Mouse (Mus musculus): Measurements from ENCODE around the gene Hook2.
A peak's percentile ranks its signal among the peaks of the same experiment; 100 is the strongest.

Gene Hook2

GRCm38 (mm10) chr8:84990349-84990748 lies at the start of gene Hook2:
Gene Hook2, plus strand, starts transcription at chr8:84990603.
- DNase-seq (ENCODE audit: low read depth), result peak; percentile 99

- no peak for DNase-seq (ENCODE audit: low read depth)
Observed at GRCm38 (mm10) chr8:84943699-84944098, 46.7 kb upstream of the Hook2 start.

GRCm38 (mm10) chr8:84944478-84945160 lies 45.8 kb upstream of the Hook2 start:
- DNase-seq (ENCODE audit: low read depth), result peak; percentile 55

- DNase-seq (ENCODE audit: low read depth), result no peak
Observed at GRCm38 (mm10) chr8:84945235-84945632, 45.2 kb upstream of the Hook2 start.

- DNase-seq (ENCODE audit: low read depth), result no peak
Observed at GRCm38 (mm10) chr8:84945633-84946527, 44.5 kb upstream of the Hook2 start.

- peak; percentile 19 for DNase-seq (ENCODE audit: low read depth)
Observed at GRCm38 (mm10) chr8:84946528-84947240, 43.7 kb upstream of the Hook2 start, which contains the start of gene Rtbdn. Gene Rtbdn, plus strand, starts transcription at chr8:84946991.

- DNase-seq (ENCODE audit: low read depth), result peak; percentile 60
Observed at GRCm38 (mm10) chr8:84947241-84947545, 43.2 kb upstream of the Hook2 start.

GRCm38 (mm10) chr8:84949753-84950152 lies 40.6 kb upstream of the Hook2 start:
- no peak for DNase-seq (ENCODE audit: low read depth)

- peak; percentile 44 for DNase-seq (ENCODE audit: low read depth)
Observed at GRCm38 (mm10) chr8:84952612-84953255, 37.7 kb upstream of the Hook2 start.

GRCm38 (mm10) chr8:84956768-84957167 lies 33.6 kb upstream of the Hook2 start:
- peak; percentile 84 for DNase-seq (ENCODE audit: low read depth)

GRCm38 (mm10) chr8:84959811-84960210 lies 30.6 kb upstream of the Hook2 start:
- no peak for DNase-seq (ENCODE audit: low read depth)

GRCm38 (mm10) chr8:84963952-84964351 lies 26.5 kb upstream of the Hook2 start:
- no peak for DNase-seq (ENCODE audit: low read depth)

GRCm38 (mm10) chr8:84965731-84966291 lies 24.6 kb upstream of the Hook2 start:
- peak; percentile 94 for DNase-seq (ENCODE audit: low read depth)

- no peak for DNase-seq (ENCODE audit: low read depth)
Observed at GRCm38 (mm10) chr8:84966603-84967002, 23.8 kb upstream of the Hook2 start.

- no peak for DNase-seq (ENCODE audit: low read depth)
Observed at GRCm38 (mm10) chr8:84967532-84968304, 22.7 kb upstream of the Hook2 start.

- DNase-seq (ENCODE audit: low read depth), result no peak
Observed at GRCm38 (mm10) chr8:84968650-84969049, 21.8 kb upstream of the Hook2 start.

GRCm38 (mm10) chr8:84969241-84970134 lies 20.9 kb upstream of the Hook2 start, which contains the start of the genes Gm49661, Prdx2 and Rnaseh2a:
Gene Gm49661, minus strand, starts transcription at chr8:84969433.
Gene Prdx2, plus strand, starts transcription at chr8:84969587.
Gene Rnaseh2a, minus strand, starts transcription at chr8:84969767.
- peak; percentile 78 for DNase-seq (ENCODE audit: low read depth)

- no peak for DNase-seq (ENCODE audit: low read depth)
Observed at GRCm38 (mm10) chr8:84970135-84970790, 20.1 kb upstream of the Hook2 start.

- no peak for DNase-seq (ENCODE audit: low read depth)
Observed at GRCm38 (mm10) chr8:84970913-84971312, 19.5 kb upstream of the Hook2 start.
